Mouse (Mus musculus): ENCODE measurements at regions not wholly inside any gene's neighbourhood (a gene's known extent, or its start where the extent isn't known, plus 50 kb on each side); places are given as distances from the start of the nearest gene placed in this dataset.

DNA sequence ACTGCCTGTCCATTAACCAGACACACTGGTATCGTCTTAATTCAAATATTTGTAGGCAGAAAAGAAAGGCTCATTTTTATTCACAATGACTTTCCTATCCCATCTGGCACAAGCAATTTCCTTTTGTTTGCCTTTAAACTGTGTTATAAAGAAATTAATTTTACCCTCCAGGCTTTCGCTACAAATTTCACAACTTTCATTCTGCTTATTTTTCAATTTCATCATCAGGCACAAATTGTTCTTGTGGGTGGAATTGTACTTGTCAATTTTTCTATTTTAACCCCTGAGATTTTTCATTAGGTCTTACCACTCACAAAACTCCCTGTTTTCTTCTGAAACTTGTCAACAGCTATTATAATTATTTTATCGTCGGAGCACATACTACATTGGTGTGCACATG, 73.2 kb upstream of the Smc2 start:
- Histone ChIP-seq H3K4me3 (replicated peaks; ENCODE audit: low read length) (no peak overlapping the region), H3K27me3 (ENCODE audit: control insufficient read depth, insufficient read depth, low read length) (no peaks in the 10 kb centered on the region), H3K9me3 (ENCODE audit: control insufficient read depth, low read length) (no peaks in the 10 kb centered on the region), H3K36me3 (ENCODE audit: control insufficient read depth, insufficient read depth, low read length) (no peaks in the 10 kb centered on the region), H3K4me1 (ENCODE audit: control insufficient read depth, insufficient read depth, low read length) (no peaks in the 10 kb centered on the region), H3K9ac (ENCODE audit: low read depth, low read length, severe bottlenecking) (no peak overlapping the region), H3K27ac (replicated peaks; ENCODE audit: low read depth, low read length) (no peak overlapping the region), H3K4me2 (replicated peaks; ENCODE audit: low read depth, low read length, severe bottlenecking) (no peak overlapping the region)
- DNase-seq (ENCODE audit: low spot score) (no peak), ATAC-seq (ENCODE audit: low FRiP score, low read depth) (no peak)
- TF ChIP-seq POLR2A (IDR thresholded peaks at IDR 0.05; ENCODE audit: borderline replicate concordance, extremely low read depth, insufficient read depth, insufficient read length), result no peak
- 73% methylated on average over 4 of the region's 4 CpGs for WGBS

DNA sequence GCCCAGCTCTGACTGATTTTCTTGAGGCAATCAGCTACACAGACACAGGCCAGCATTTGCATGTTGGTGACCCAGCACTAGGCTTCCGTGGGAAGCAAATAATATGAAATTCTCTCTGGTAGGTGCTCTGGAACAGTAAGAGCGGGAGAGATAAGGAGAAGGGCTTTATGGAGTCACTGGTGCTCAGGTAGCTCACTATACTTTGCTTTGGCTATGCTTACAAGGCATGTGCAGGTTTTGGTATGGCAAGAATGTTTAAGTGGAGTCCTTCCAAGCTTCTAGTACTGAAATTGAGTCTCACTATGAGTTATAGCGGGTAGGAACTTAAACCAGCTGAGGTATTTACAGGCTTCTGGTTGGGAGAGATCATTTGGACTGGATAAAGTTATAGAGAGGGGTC, 70.5 kb upstream of the Smc2 start:
- no peaks in the 10 kb centered on the region for H3K36me3 ChIP-seq (ENCODE audit: control insufficient read depth, insufficient read depth, low read length)

More for the DNA sequence above, 70.5 kb upstream of the Smc2 start:
- Histone ChIP-seq H3K4me1 (ENCODE audit: control insufficient read depth, insufficient read depth, low read length) (no peaks in the 10 kb centered on the region), H3K27me3 (ENCODE audit: control insufficient read depth, insufficient read depth, low read length) (no peaks in the 10 kb centered on the region), H3K27ac (replicated peaks; ENCODE audit: low read depth, low read length) (no peak overlapping the region), H3K9me3 (ENCODE audit: control insufficient read depth, low read length) (no peaks in the 10 kb centered on the region), H3K4me3 (replicated peaks; ENCODE audit: low read length) (no peak overlapping the region), H3K4me2 (replicated peaks; ENCODE audit: low read depth, low read length, severe bottlenecking) (no peak overlapping the region), H3K9ac (ENCODE audit: low read depth, low read length, severe bottlenecking) (no peak overlapping the region)
- DNase-seq (ENCODE audit: low spot score) (no peak), ATAC-seq (ENCODE audit: low FRiP score, low read depth) (no peak)
- WGBS, result 87% methylated on average over 3 of the region's 3 CpGs
- TF ChIP-seq POLR2A (IDR thresholded peaks at IDR 0.05; ENCODE audit: borderline replicate concordance, extremely low read depth, insufficient read depth, insufficient read length), result no peak
